Mouse (Mus musculus) liver, adult 2 months (tissue): Measurements from ENCODE around the gene Zbtb3. TPM values are rescaled to one million over a fixed set of nuclear protein-coding genes. Genes with fewer than 3 reads are reported as not detected.

ENCODE experiments used
- DNase-seq: peaks from one replicate; pipeline ENCODE4 v3.0.0-alpha.2; 2011; ENCODE audit warnings: low read depth, low spot score; ENCODE audit errors: extremely low read depth
- H3K27ac ChIP-seq: fragments of 200-500 bp; replicated peaks from 2 replicates; pipeline ENCODE4 v1.5.1; 2012; ENCODE audit warnings: low read depth, mild to moderate bottlenecking, control low read depth, inconsistent platforms, low read length; ENCODE audit not compliant: insufficient read depth
- H3K27me3 ChIP-seq: fragments of 200-500 bp; 2 replicates; pipeline ENCODE4 v1.6.1; 2012; ENCODE audit warnings: mild to moderate bottlenecking, moderate library complexity, low read length, inconsistent platforms; ENCODE audit not compliant: control insufficient read depth, insufficient read depth
- H3K36me3 ChIP-seq: fragments of 200-500 bp; 2 replicates; pipeline ENCODE4 v1.6.1; 2012; ENCODE audit warnings: low read length, inconsistent platforms; ENCODE audit not compliant: control insufficient read depth, insufficient read depth
- H3K4me1 ChIP-seq: fragments of 200-500 bp; 2 replicates; pipeline ENCODE4 v1.6.1; 2011; ENCODE audit warnings: low read length; ENCODE audit not compliant: control insufficient read depth, insufficient read depth
- H3K4me3 ChIP-seq: fragments of 200-500 bp; 2 replicates; pipeline ENCODE4 v1.5.1; 2011; ENCODE audit warnings: low read depth, mild to moderate bottlenecking, control low read depth, low read length, moderate library complexity; ENCODE audit not compliant: insufficient read depth
- H3K79me2 ChIP-seq: fragments of 200-500 bp; 2 replicates; pipeline ENCODE4 v1.6.1; 2012; ENCODE audit warnings: inconsistent platforms, mild to moderate bottlenecking, low read length, moderate library complexity; ENCODE audit not compliant: control insufficient read depth, insufficient read depth
- H3K9ac ChIP-seq: fragments of 200-500 bp; 2 replicates; pipeline ENCODE4 v1.6.1; 2012; ENCODE audit warnings: low read depth, mild to moderate bottlenecking, control low read depth, inconsistent platforms, low read length
- CTCF ChIP-seq: fragments of 200-500 bp; IDR thresholded peaks from 2 replicates; pipeline ENCODE4 v1.5.1; 2011; ENCODE audit warnings: low read depth, low read length, control low read depth
- POLR2A ChIP-seq: fragments of 200-500 bp; IDR thresholded peaks from 2 replicates; pipeline ENCODE4 v1.6.1; 2011; ENCODE audit warnings: low read length, control low read depth; ENCODE audit not compliant: insufficient read depth; ENCODE audit errors: extremely low read depth
- WGBS: fragments of 180-500 bp; shearing (Covaris S2); methylation state at CpG from one replicate; pipeline ENCODE4 v1.1.7; 2018; 5-methylcytosine and 5-hydroxymethylcytosine counted together
- polyA plus RNA-seq: library from polyadenylated mRNA; depleted of rRNA; stranded (reverse); fragments of >200 nt; gene quantifications from 2 replicates; pipeline ENCODE4 v1.2.3, GENCODE M21; 2012
- total RNA-seq: library from RNA; depleted of rRNA; stranded (reverse); fragments of >200 nt; gene quantifications from 2 replicates; pipeline ENCODE4 v1.2.3, GENCODE M21; 2014

Zbtb3 gene
- total and polyA plus RNA-seq, 2 experiments, result 0.37 to 0.43 TPM

DNA sequence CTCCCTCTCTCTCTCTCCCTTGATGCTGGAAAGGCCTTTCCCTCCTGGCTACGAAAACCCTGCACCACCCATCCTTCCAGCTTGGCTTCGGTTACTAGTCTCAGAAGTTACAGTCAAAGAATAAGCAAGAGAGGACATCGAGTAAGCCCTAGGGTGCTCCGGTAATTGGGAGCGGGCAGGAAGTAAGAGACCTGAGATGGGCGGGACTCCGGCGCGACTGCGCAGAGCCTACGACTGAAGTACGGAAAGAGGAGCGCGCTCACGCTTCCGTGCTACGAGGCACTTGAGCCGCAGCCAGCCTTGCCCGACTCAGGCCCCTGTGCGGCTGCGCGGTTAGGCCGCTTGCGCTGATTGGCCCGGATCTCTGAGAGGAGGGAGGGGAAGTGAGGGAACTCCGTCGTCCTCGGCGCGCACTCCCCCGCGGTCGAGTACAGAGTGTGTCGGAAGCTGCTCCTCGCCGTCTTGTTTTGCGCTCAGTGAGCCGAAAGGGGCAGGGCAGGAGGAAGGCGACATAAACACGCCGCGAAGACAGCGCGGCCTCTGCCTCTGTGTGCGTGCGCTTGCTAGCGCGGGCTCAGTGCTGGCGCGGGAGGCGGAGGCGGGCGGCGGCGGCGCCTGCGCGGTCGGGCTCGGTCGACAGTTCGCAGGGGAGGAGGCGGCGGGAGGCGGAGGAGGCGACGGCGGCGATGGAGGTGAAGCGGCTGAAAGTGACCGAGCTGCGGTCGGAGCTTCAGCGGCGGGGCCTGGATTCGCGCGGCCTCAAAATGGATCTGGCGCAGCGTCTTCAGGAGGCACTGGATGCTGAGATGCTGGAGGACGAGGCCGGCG lies 17.5 kb downstream of the Zbtb3 start, which contains the start of gene Hnrnpul2:
TSS of gene Hnrnpul2 (plus strand) at position 415 of the 828 bp plus-strand sequence.
- Histone ChIP-seq H3K36me3 (peaks cover 25% of the 10 kb centered on the region), H3K4me1 (peaks cover 18% of the 10 kb centered on the region), H3K27me3 (no peaks in the 10 kb centered on the region), H3K79me2 (peaks cover 10% of the 10 kb centered on the region; the same call in 1 of the 2 replicates), H3K9ac (peak within 1 kb of the TSS; percentile 93), H3K4me3 (peak within 1 kb of the TSS; percentile 82), H3K27ac (peak within 1 kb of the TSS; percentile 96)
- WGBS, result under 1% methylated on average over 82 of the region's 83 CpGs
- peak; percentile 95 for DNase-seq
- TF ChIP-seq CTCF (no peak), POLR2A (peak; percentile 91)

DNA sequence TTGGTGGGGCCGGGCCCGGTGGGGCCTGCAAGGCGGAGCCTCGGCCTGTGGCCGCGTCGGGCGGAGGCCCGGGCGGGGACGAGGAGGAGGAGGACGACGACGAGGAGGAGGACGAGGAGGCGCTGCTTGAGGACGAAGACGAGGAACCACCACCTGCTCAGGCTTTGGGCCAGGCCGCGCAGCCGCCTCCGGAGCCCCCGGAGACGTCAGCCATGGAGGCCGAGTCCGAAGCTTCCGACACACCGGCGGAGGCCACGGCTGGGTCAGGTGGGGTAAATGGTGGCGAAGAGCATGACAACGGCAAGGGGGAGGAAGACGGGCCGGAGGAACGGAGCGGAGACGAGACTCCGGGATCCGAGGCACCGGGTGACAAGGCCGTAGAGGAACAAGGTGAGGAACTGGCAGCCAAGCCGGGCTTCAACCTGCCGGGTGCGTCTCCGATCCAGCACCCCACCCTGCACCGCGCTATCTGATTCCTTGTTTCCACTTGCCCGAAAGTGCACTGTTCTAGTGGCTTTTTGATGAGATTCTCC lies 18.1 kb downstream of the Zbtb3 start:
- H3K27me3 ChIP-seq, result no peaks in the 10 kb centered on the region
- peak overlapping the region; percentile 76 for H3K4me3 ChIP-seq
- H3K4me1 ChIP-seq, result peaks cover 18% of the 10 kb centered on the region
- peak; percentile 37 for DNase-seq
- peaks cover 28% of the 10 kb centered on the region for H3K36me3 ChIP-seq
- H3K79me2 ChIP-seq, result peaks cover 10% of the 10 kb centered on the region; the same call in 1 of the 2 replicates
- no peak for TF ChIP-seq POLR2A
- no peak for TF ChIP-seq CTCF
- H3K27ac ChIP-seq, result peak overlapping the region; percentile 84
- WGBS, result under 1% methylated on average over 48 of the region's 48 CpGs
- peak overlapping the region; percentile 93 for H3K9ac ChIP-seq

DNA sequence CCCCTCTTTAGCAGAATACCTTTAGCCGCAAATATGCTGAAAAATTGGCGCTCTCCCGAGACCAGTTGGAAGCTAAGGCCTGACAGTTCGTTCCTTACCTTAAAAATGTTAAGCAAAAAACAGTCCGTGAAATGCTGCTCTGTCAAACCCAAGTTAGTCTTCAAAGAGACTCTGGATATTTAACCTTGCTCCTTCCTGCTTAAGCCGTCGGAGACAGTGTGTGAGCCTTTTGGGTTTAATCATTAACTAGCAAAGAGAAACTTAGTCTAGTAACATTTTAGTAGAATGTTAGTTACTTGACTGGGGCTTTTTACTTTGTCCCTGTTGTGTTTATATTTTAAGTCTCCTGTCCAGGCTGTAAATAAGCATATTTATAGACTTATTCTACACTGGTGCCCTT lies 18.8 kb downstream of the Zbtb3 start:
- Histone ChIP-seq H3K79me2 (peaks cover 8% of the 10 kb centered on the region; the same call in 1 of the 2 replicates), H3K9ac (peak overlapping the region; percentile 93), H3K36me3 (peaks cover 34% of the 10 kb centered on the region), H3K27me3 (no peaks in the 10 kb centered on the region), H3K27ac (peak overlapping the region; percentile 84), H3K4me3 (peak overlapping the region; percentile 76), H3K4me1 (peaks cover 18% of the 10 kb centered on the region)
- DNase-seq, result peak; percentile 82
- no peak for TF ChIP-seq POLR2A
- TF ChIP-seq CTCF, result no peak
- WGBS, result under 1% methylated on average over 7 of the region's 7 CpGs

DNA sequence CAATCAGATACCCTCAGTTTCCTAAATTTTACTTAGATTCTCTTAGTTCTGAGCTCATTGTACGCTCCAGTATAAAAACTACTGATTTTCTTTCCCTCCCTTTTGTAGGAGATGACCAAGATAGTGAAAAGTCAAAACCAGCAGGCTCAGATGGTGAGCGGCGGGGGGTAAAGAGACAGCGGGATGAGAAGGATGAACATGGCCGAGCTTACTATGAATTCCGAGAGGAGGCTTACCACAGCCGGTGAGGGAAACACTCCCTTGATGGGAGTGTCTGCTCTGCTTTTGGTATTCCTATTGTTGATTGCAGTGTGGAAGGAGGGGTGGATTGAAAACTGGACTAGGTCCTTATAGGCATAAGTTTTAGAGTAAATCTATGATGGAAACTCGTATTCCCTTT lies 20.3 kb downstream of the Zbtb3 start:
- Histone ChIP-seq H3K27me3 (no peaks in the 10 kb centered on the region), H3K4me3 (no peak overlapping the region), H3K9ac (no peak overlapping the region), H3K36me3 (peaks cover 48% of the 10 kb centered on the region), H3K79me2 (peaks cover 8% of the 10 kb centered on the region; the same call in 1 of the 2 replicates), H3K4me1 (peaks cover 16% of the 10 kb centered on the region; the same call in 1 of the 2 replicates), H3K27ac (no peak overlapping the region)
- TF ChIP-seq POLR2A (no peak), CTCF (no peak)
- no peak for DNase-seq
- WGBS, result 74% methylated on average over 8 of the region's 8 CpGs

DNA sequence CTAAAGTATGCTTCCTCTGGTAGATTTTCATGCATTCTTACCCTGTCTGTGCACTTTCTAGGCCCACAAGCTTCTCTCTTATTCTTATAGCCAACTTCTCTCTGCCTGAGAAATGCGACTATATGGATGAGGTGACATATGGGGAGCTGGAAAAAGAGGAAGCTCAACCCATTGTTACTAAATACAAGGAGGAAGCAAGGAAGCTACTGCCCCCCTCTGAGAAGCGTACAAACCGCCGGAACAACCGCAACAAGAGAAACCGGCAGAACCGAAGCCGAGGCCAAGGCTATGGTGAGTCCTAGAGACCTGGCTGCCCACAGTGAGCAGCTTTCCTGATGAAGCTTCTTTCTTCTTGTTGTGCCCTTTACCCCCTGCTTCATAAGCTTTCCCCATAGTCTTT lies 27.3 kb downstream of the Zbtb3 start, which contains the start of gene AC129217.1:
TSS of gene AC129217.1 (plus strand) at position 114 of the 400 bp plus-strand sequence.
- no peak within 1 kb of the TSS for H3K27ac ChIP-seq

More for the DNA sequence above, 27.3 kb downstream of the Zbtb3 start, which contains the start of gene AC129217.1:
- WGBS, result 90% methylated on average over 8 of the region's 8 CpGs
- no peak for DNase-seq
- TF ChIP-seq CTCF (no peak), POLR2A (no peak)
- Histone ChIP-seq H3K79me2 (no peaks in the 10 kb centered on the region), H3K4me3 (no peak within 1 kb of the TSS), H3K4me1 (no peaks in the 10 kb centered on the region), H3K27me3 (no peaks in the 10 kb centered on the region), H3K36me3 (peaks cover 88% of the 10 kb centered on the region), H3K9ac (no peak within 1 kb of the TSS)
